Mouse (Mus musculus) layer of hippocampus, adult 18-20 months (tissue): ENCODE data around the gene Fbxw5. TPM values are rescaled to one million over a fixed set of nuclear protein-coding genes. Genes with fewer than 3 reads are reported as not detected.
"Not testable (repeated sequence)": the region's sequence is repeated elsewhere in the genome, so short reads cannot be mapped to it uniquely, and the experiment has no call there.

Experiments
- DNase-seq, 2 experiments: peaks; one replicate each; pipeline ENCODE4 v3.0.0; 2022; ENCODE audit warnings: low spot score in 2 of 2
- total RNA-seq, 2 experiments: library from RNA; stranded (reverse); gene quantifications; 2 replicates each; pipeline ENCODE4 v1.2.3; 2021

The Fbxw5 gene
- total RNA-seq, 2 experiments from 2014 or later: 114 to 115 TPM

- no peak for DNase-seq
Observed at GRCm38 (mm10) chr2:25505860-25506259, 5.3 kb downstream of the Fbxw5 start.

DNA sequence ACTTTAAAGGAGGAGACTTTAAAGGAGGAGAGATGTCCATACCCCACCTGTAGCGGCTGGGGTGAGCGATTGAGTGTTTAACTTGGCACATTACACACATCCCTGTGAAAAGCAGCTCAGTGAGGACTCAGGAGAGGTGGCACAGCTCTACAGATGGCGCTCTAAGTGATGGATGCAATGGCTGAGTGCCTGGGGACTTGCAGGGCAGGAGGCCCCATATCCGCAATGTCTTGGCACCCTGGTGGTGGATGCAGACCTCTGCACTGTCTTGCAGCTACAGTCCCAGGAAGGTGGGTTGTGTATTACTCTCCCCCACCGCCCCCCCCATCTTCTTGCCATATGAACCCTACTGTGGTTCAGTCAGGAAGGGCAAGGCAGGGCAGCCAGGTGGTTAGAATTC, 6.4 kb downstream of the Fbxw5 start:
- DNase-seq: no peak

- no peak for DNase-seq
Observed at GRCm38 (mm10) chr2:25509912-25510311, 9.4 kb downstream of the Fbxw5 start.

- DNase-seq: no peak
Observed at GRCm38 (mm10) chr2:25526510-25527302, 26.2 kb downstream of the Fbxw5 start.

GRCm38 (mm10) chr2:25533707-25534106, 33.2 kb downstream of the Fbxw5 start:
- no peak for DNase-seq

DNA sequence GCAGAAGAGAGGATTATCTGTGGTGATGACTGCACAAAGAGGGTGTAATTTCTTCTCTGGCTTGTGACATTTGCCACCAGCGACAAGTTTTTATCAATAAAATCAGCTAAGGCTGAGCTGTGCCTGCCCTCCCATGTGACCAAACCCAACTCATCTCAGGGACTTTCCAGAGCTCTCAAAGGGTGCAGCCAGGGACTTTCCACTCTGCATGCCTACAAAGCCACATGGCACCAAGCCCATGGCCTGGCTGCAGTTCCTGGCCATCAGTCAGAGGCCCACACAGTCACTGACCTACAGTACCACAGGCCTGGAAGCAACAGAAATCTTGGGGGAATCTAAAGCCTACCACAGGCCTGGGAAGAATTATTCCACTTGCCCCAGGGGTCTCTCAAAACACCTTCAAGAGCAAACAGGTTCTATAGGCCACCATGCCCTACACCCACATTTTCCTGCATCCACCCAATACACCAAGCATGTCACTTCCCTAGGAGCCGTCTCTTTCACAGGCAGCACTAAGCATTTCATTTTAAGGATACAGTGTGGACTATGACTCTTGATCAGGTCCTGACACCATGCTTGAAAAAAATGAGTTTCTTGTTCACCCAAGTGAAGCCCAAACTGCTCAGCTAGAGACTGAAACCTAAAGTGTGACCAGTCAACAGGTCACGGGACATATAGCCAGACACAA, 33.8 kb downstream of the Fbxw5 start:
- DNase-seq: peak in 1 of 2 experiments; percentile 51

GRCm38 (mm10) chr2:25534866-25535182, 34.3 kb downstream of the Fbxw5 start:
- DNase-seq: no peak

- DNase-seq: no peak
Observed at GRCm38 (mm10) chr2:25536531-25536930, 36.0 kb downstream of the Fbxw5 start.

- DNase-seq: no peak
Observed at GRCm38 (mm10) chr2:25540541-25540948, 40.0 kb downstream of the Fbxw5 start.

DNA sequence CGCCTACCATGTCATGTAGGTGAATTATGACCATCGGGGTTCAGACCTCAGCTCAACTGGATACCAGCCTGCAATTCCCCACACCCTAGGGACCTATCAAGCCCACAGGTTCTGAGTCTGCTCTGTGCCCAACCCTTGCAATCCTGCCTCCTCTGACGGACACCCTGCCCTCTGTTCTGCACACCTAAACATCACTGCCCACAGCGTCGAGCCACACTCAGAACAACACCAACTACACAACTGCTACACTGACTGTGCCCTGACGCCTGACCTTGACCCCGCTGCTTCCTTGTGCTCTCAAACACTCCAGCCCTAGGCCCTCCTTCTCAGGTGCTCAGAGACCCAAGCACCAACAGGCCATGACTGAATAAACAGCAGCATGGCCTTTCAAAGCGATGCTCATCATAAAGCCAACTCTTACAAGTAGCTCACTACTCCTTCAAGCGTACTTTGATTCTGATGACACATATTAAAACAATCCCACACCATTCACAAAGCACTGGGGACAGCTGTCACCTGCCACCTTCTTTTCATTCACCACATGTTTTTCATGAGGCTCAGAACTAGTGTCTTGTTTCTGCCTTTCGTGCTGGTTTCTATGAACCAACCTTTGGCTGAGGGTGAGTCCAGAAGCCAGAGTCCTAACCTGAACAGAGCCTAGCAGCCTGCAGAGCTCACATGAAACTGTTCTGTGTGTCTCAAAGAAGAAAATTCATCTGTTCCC, 41.3 kb downstream of the Fbxw5 start:
- no peak for DNase-seq

DNA sequence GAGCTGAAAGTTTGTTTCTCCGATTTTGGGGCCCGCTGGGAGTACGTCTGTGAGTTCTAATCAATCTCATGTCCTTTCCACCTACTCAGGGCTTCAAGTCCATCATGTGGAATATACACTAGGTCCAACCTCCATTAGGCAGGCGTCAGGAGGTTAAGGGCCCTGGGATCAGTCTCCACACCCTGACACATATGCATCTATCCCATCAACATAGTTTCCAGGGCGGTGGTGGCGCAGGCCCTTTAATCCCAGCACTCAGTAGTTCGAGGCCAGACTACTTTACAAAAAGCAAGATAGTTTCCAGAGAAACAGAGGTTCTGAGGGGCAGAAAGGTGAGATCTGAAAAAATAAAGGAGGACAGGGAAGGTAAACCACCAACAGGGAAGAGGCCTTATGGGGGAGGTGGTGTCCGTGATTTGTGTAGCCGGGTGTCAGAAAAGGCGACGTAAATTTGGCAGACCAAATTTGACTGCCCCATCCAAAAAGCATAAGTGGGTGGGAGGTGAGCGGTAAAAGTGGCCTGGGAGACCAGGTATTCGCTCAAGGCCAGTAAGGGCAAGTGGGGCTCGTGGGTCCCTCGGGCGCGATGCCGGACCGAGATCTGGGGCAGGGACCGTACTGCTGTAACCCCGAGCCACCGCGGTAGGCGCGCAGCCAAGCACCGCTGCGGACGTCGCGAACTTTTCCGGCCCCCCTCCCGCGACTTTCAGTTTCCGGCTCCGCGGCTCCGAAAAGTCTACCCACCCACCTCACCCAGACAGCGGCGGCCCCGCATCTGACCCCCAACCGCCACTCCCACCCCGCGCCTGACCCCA, 45.7 kb downstream of the Fbxw5 start:
- DNase-seq: no peak

- peak; percentile 98 to 99 for DNase-seq
Observed at GRCm38 (mm10) chr2:25546811-25547491, 46.4 kb downstream of the Fbxw5 start, which contains the start of gene Traf2. Traf2 (minus strand) TSS chr2:25546940.

DNA sequence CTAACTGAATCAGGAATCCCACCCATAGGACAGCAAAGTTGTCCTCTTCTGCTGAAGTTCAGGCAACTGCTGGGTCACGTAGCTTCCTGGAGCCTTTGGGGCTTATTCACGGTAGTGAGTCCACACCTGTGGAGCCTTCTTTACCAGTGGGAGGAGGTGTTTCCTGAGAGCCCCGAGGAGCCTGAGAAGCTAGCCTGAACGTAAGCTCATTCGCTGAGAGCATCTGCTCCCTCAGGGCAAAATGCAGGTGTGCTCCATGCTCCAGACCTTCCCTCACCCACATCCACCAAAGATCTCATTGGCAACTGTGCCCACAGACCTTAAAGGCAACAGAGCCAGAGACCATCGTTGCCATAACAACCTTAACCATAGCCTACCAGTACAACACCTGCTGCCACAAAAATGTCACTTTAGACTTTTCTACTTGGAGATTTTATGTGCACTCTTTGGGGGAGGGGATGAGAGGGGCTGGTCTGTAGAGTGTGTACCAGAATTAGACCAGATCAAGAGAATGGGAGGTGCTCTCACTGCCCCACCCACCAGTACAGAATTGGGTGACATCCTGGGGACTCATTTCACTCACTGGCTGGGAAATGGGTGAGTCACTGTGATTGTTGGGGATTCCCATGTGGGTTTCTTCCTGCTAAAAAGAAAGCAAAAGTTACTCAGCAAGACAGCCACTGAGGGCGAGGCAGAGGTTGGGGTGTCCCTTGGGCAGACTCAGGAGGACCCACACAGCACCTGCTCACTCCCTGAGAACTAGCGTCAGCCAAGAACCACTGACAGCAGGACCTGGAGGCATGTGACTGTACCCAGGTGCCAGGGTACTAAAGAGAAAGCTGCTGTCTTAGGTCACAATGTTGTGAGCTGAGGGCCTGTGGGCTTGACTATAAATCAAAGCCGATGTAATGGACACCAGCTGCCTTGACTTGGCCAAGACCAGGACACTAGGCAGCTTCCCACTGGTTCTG, 48.8 kb downstream of the Fbxw5 start:
- DNase-seq: no peak

- DNase-seq: peak in 1 of 2 experiments; percentile 62
Observed at GRCm38 (mm10) chr2:25551186-25551585, 50.6 kb downstream of the Fbxw5 start.

- not testable (repeated sequence) for DNase-seq
Observed at GRCm38 (mm10) chr2:25553171-25553786, 52.7 kb downstream of the Fbxw5 start.
